Mouse (Mus musculus) kidney, adult 2 months (tissue): Measurements from ENCODE around the gene 2310022A10Rik.

Experiments used
- CTCF ChIP-seq: fragments of 200-500 bp; conservative IDR thresholded peaks from 2 replicates; pipeline ENCODE4 v1.5.1; 2011; ENCODE audit warnings: low read depth, mild to moderate bottlenecking, control low read depth, low read length, moderate library complexity, mixed read lengths; ENCODE audit not compliant: insufficient read depth, insufficient read length
- POLR2A ChIP-seq: fragments of 200-500 bp; IDR thresholded peaks from one replicate; pipeline ENCODE4 v1.6.1; 2011; ENCODE audit warnings: low read depth, low read length, control low read depth

DNA sequence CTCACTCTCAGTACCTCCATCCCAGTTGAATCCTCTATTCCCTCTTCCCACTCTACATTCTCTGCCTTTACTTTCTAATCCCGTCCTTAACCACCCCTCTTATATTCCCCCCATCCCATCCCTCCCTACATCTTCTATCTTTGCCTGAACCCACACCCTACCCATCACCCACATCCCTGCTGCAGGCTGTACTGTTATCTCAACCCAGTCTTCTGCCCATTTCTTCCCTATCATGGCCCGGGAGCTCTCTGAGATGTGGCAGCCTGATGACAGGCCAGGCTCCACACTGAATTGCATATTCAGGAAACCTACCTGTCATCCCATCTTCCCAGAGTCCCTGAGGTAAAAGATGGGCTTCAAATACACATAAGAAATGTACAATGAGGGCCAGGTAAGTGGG is 14.2 kb upstream of the 2310022A10Rik start:
- TF ChIP-seq CTCF (no peak), POLR2A (no peak)
